Mouse (Mus musculus): ENCODE measurements at regions not wholly inside any gene's neighbourhood (a gene's known extent, or its start where the extent isn't known, plus 50 kb on each side); places are given as distances from the start of the nearest gene placed in this dataset.

DNA sequence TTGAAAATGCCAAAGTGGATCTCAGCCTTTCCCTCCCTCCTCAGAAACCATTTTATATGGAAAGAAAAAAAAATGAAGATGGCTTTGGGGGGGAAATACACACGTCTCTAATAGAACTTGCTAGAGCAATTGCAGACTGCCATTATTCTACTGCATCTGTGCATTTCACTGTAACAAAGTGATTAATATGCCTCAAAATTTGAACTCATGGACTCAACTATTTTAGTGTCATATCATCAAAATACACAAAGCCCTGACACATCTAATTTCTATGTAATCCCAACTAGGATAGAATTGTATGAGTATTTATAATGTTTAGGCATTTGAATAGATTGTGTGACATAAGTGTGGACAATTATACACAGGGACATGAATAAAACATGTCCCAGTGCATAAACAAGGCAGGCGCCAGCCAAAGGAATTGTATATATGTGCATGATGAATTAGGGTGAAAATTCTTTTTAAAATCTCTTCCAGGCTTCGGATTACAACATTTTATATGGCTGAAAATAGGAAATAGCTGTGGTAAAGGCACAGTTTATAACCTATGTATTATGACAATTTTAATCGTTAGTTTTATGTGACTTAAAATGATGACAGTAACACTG lies 115.4 kb upstream of the Fam92a start:
- Histone ChIP-seq H3K4me1 (replicated peaks) (no peaks in the 10 kb centered on the region), H3K4me3 (no peak overlapping the region), H3K9me3 (no peaks in the 10 kb centered on the region), H3K36me3 (no peaks in the 10 kb centered on the region), H3K27ac (no peak overlapping the region), H3K27me3 (ENCODE audit: insufficient read depth, poor library complexity, severe bottlenecking) (no peaks in the 10 kb centered on the region)
- DNase-seq (ENCODE audit: low spot score), result no peak
- 75% methylated on average over 4 of the region's 4 CpGs for WGBS

DNA sequence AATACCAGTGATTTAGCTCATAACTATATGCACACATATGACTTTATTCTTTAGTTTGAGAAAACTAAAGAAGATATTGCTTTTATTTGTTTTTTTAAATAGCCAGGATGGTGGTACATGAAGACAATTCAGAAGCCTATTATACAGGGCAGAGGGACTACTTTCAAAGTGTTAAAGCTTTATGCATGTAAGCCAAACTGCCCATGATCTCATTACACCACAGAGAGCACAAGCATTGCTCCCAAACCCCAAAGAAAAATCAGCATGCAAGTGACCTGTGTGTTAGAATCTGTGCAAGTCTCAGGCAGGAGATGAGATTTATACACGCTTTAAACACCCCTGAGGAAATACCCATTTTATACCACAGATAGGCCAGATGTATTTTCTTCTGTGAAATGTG lies 114.6 kb upstream of the Fam92a start:
- no peaks in the 10 kb centered on the region for H3K9me3 ChIP-seq
- no peaks in the 10 kb centered on the region for H3K27me3 ChIP-seq (ENCODE audit: insufficient read depth, poor library complexity, severe bottlenecking)
- H3K36me3 ChIP-seq, result no peaks in the 10 kb centered on the region
- no peaks in the 10 kb centered on the region for H3K4me1 ChIP-seq (replicated peaks)
- 83% methylated on average over 1 of the region's 1 CpGs for WGBS
- no peak for DNase-seq (ENCODE audit: low spot score)
- no peak overlapping the region for H3K27ac ChIP-seq
- H3K4me3 ChIP-seq, result no peak overlapping the region

DNA sequence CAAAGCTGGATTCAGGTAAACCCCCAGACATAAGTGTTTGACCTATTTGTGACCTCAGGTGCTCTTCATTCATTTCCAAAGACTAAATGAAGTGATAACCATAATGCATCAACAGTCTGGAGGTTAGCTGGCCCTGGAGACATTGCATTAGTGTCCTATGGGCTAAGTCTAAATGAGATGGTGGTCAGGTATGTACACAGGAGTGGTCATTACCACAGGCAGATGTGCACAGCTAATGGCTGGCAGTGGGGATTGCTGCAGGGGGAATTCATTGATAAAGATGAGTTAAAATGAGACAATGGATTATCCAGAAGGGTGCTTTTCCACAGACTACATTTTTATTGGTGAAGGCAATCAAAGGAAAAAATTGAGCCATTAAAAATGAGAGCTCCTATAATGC lies 114.2 kb upstream of the Fam92a start:
- H3K4me3 ChIP-seq, result no peak overlapping the region
- H3K4me1 ChIP-seq (replicated peaks), result no peaks in the 10 kb centered on the region
- no peaks in the 10 kb centered on the region for H3K27me3 ChIP-seq (ENCODE audit: insufficient read depth, poor library complexity, severe bottlenecking)
- H3K36me3 ChIP-seq, result no peaks in the 10 kb centered on the region
- no peaks in the 10 kb centered on the region for H3K9me3 ChIP-seq
- no peak for DNase-seq (ENCODE audit: low spot score)
- no peak overlapping the region for H3K27ac ChIP-seq

DNA sequence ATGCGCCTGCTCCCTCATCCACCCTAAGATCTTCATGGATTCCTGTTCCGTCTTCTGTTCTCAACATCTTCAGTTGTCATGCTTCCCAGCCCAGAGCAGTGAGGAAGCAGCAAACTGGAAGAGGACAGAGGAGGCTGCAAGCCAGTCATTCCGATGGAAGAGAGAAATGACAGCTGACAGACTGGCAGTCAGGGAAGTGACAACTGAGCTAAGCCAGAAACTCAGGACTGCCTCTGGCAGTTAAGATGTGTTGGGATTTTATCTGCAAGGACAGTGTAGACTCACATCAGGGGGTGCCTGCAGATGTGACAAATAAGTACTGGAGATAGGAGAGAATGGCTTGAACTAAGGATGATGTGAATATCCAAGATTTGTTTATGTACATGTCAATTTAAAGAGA lies 106.1 kb upstream of the Fam92a start:
- peaks cover 5% of the 10 kb centered on the region for H3K4me1 ChIP-seq (replicated peaks)
- H3K27ac ChIP-seq, result no peak overlapping the region
- DNase-seq (ENCODE audit: low spot score), result no peak
- no peaks in the 10 kb centered on the region for H3K27me3 ChIP-seq (ENCODE audit: insufficient read depth, poor library complexity, severe bottlenecking)
- H3K36me3 ChIP-seq, result no peaks in the 10 kb centered on the region
- H3K4me3 ChIP-seq, result no peak overlapping the region
- H3K9me3 ChIP-seq, result no peaks in the 10 kb centered on the region
- 87% methylated on average over 3 of the region's 3 CpGs for WGBS

DNA sequence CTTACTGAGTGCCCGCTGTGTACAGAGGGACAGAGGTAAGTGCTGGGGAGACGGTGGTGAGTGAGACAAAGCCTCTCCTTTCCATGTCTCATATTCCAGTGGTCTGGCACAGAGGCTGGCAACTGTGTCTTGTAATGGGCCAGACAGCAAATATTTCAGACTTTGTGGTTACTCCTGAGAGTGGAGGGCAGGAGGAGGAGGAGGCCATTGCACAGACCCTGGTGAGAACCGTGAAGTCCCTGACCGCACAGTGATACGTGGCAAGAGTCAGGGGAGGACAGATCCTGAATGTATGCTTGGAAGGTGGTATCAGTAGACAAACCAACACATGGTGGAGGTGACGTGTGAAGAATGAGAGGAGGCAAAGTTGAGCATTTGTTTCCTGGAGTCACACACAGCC lies 101.6 kb upstream of the Fam92a start:
- no peaks in the 10 kb centered on the region for H3K9me3 ChIP-seq
- DNase-seq (ENCODE audit: low spot score), result no peak
- H3K4me3 ChIP-seq, result no peak overlapping the region
- peaks cover 15% of the 10 kb centered on the region for H3K4me1 ChIP-seq (replicated peaks)
- H3K27me3 ChIP-seq (ENCODE audit: insufficient read depth, poor library complexity, severe bottlenecking), result no peaks in the 10 kb centered on the region
- H3K36me3 ChIP-seq, result no peaks in the 10 kb centered on the region
- peak overlapping the region; percentile 63 for H3K27ac ChIP-seq
- 83% methylated on average over 6 of the region's 6 CpGs for WGBS

DNA sequence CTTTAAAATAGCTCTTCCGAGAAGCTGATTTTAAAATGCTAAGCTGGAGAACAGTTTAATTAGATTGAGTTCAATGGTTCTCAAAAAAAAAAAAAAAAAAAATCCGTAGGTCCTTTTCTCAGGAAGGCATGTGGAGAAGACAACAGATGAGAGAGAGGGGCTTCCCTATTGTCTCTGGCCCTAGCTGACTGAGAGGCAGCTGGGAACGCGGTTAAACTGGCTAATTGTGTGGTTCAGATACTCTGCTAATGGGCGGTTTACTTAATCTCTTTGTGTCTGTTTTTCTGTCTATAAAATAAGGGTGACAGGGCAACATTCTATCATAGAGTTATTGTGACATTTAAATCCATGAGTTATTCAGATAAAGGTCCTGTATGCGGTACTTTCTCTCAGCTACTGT lies 101.1 kb upstream of the Fam92a start:
- Histone ChIP-seq H3K27me3 (ENCODE audit: insufficient read depth, poor library complexity, severe bottlenecking) (no peaks in the 10 kb centered on the region), H3K9me3 (no peaks in the 10 kb centered on the region), H3K4me1 (replicated peaks) (peaks cover 15% of the 10 kb centered on the region), H3K36me3 (no peaks in the 10 kb centered on the region), H3K4me3 (no peak overlapping the region), H3K27ac (peak overlapping the region; percentile 63)
- DNase-seq (ENCODE audit: low spot score), result no peak
- 48% methylated on average over 6 of the region's 6 CpGs for WGBS

DNA sequence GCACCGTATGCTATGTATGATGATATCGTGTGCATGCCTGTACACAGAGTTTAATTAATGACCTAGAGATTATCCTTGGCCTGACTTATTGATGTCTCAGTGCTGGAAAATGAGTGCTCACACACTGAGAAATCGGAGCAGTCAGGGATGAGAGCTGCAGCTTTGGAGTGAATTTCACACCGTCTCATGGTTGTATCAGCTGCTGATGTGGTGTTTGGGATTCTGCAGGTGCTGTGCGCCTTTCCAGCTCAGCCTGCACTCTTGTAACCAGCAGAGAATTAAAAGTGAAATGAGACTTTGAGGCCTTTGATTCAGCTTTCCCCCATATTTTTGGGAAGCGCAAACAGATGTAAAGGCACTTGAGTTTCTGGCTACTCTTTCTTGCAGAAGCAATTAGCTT lies 100.6 kb upstream of the Fam92a start:
- no peaks in the 10 kb centered on the region for H3K36me3 ChIP-seq
- no peak for DNase-seq (ENCODE audit: low spot score)
- no peaks in the 10 kb centered on the region for H3K9me3 ChIP-seq
- H3K4me3 ChIP-seq, result no peak overlapping the region
- peak overlapping the region; percentile 56; the same call in 1 of the 2 replicates for H3K27ac ChIP-seq
- WGBS, result 84% methylated on average over 6 of the region's 6 CpGs
- no peaks in the 10 kb centered on the region for H3K27me3 ChIP-seq (ENCODE audit: insufficient read depth, poor library complexity, severe bottlenecking)
- peaks cover 15% of the 10 kb centered on the region for H3K4me1 ChIP-seq (replicated peaks)

DNA sequence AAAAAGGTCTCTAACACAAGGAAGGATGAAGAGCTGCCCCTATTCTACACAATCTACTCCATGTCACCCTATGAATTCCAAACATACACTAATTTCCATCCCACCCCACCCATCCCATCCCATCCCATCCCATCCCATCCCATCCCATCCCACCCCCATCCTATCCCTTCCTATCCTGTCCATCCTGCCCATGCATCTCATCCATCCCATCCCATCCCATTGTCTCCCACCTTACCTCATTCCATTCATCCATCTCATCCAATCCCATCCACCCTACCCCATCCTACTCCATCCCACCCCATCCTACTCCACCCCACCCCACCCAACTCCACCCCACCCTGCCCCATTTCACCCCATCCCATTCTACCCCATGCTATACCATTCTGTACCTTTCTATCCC lies 91.9 kb upstream of the Fam92a start:
- Histone ChIP-seq H3K9me3 (no peaks in the 10 kb centered on the region), H3K36me3 (no peaks in the 10 kb centered on the region), H3K4me3 (no peak overlapping the region), H3K27me3 (ENCODE audit: insufficient read depth, poor library complexity, severe bottlenecking) (no peaks in the 10 kb centered on the region), H3K4me1 (replicated peaks) (peaks cover 10% of the 10 kb centered on the region; the same call in 1 of the 2 replicates), H3K27ac (peak overlapping the region; percentile 71)
- DNase-seq (ENCODE audit: low spot score), result no peak

DNA sequence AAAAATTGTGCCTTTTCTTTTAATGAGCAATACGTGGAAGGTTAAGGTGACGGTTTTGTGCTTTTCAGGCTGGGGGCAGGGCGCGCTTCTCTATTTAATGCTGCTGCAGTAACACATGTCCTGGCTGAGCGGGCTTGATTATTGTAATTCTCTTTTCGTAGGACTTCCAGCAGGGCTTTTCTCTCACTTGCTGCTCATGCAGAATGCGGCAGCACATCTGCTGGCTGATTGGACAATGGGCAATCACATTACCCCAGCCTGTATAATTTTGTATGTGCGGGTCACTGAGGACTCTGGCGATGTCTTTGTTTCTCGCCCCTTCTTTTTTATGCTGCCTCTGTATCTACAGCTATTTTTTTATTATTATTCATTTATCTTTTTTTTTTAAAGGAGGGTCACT lies 91.4 kb upstream of the Fam92a start:
- no peak overlapping the region for H3K4me3 ChIP-seq
- H3K27ac ChIP-seq, result peak overlapping the region; percentile 71
- 42% methylated on average over 10 of the region's 10 CpGs for WGBS
- H3K9me3 ChIP-seq, result no peaks in the 10 kb centered on the region
- H3K36me3 ChIP-seq, result no peaks in the 10 kb centered on the region
- DNase-seq (ENCODE audit: low spot score), result peak; percentile 50
- peaks cover 10% of the 10 kb centered on the region; the same call in 1 of the 2 replicates for H3K4me1 ChIP-seq (replicated peaks)
- H3K27me3 ChIP-seq (ENCODE audit: insufficient read depth, poor library complexity, severe bottlenecking), result no peaks in the 10 kb centered on the region

DNA sequence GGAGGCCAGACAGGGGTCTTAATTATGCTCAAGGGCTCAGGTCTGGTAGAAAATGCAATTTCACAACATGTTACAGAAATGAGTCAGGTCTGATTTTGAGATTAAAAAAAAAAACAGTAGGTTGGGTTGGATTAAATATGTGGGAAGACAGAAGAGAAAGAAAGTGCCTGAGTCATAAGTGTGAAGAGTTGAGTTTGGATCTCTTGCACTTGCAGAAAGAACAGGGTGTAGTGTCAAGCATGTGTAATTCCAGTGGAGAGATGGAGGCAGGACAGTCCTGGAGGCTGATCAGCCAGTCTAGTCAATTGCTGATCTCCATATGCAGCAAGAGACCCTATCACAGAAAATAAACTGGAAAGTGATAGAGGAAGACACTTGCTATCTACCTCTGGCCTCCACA lies 76.2 kb upstream of the Fam92a start:
- H3K27me3 ChIP-seq (ENCODE audit: insufficient read depth, poor library complexity, severe bottlenecking), result no peaks in the 10 kb centered on the region
- no peaks in the 10 kb centered on the region for H3K4me1 ChIP-seq (replicated peaks)
- no peak for DNase-seq (ENCODE audit: low spot score)
- no peaks in the 10 kb centered on the region for H3K36me3 ChIP-seq
- H3K4me3 ChIP-seq, result no peak overlapping the region
- H3K9me3 ChIP-seq, result no peaks in the 10 kb centered on the region; the same call in 1 of the 2 replicates
- H3K27ac ChIP-seq, result no peak overlapping the region

DNA sequence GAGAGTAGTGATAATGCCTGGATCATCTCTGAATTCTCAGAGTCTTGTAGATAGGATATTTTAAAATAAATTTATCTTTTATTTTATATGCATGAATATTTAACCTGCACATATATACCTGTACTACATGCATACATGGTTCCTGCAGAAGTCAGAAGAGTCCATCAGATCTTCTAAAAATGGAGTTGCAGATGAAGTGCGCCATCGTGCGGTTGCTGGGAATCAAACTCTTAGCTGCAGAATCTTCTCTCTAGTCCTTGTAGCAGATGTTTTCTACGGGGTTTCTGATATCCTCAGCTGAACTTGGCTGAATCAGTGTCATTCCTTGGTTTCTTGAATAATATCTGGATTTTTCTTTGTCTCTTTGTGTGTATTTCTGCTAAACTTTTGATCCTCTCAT lies 74.8 kb upstream of the Fam92a start:
- H3K4me1 ChIP-seq (replicated peaks), result no peaks in the 10 kb centered on the region
- H3K27ac ChIP-seq, result no peak overlapping the region
- no peak overlapping the region for H3K4me3 ChIP-seq
- peaks cover 4% of the 10 kb centered on the region; the same call in 1 of the 2 replicates for H3K27me3 ChIP-seq (ENCODE audit: insufficient read depth, poor library complexity, severe bottlenecking)
- no peak for DNase-seq (ENCODE audit: low spot score)
- H3K9me3 ChIP-seq, result no peaks in the 10 kb centered on the region
- no peaks in the 10 kb centered on the region for H3K36me3 ChIP-seq
- 74% methylated on average over 4 of the region's 4 CpGs for WGBS

DNA sequence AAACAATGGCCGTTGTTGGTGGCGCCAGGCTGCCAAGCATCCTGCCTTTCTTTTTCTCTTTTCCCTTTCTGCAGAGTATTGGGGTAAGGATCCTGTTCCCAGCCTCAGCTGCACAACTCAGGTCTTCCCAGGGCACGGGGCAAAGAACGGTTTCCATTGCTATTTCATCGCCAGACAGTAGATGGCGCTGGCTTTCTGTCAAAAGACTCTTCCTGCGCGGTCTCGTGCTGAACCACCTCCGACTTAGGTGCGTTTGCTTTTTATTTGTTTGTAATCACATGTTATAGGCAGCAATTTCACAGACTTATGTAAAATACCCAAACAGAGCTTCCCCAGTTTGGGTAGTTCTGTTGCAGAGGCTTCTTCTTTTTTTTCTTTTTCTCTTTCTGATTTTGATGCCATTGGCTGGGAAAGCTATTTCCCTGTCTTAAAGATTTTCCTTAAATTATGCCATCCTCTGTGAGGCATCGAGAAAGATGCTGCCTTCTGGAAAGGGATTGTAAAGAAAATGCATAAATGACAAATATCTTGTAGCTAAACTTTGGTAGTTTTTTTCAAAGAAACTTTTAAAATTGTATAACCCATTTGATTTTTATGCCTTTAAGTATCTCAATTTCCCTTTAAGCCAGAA lies 69.2 kb upstream of the Fam92a start:
- 5% methylated on average over 12 of the region's 12 CpGs for WGBS
- DNase-seq (ENCODE audit: low spot score), result peak; percentile 64
- 0 out of 2 replicates have a peak overlapping the region, but pooled peaks have one; percentile 11 for H3K4me3 ChIP-seq
- H3K9me3 ChIP-seq, result no peaks in the 10 kb centered on the region
- no peak overlapping the region for H3K27ac ChIP-seq
- no peaks in the 10 kb centered on the region for H3K4me1 ChIP-seq (replicated peaks)
- peaks cover 6% of the 10 kb centered on the region; the same call in 1 of the 2 replicates for H3K27me3 ChIP-seq (ENCODE audit: insufficient read depth, poor library complexity, severe bottlenecking)
- H3K36me3 ChIP-seq, result no peaks in the 10 kb centered on the region

DNA sequence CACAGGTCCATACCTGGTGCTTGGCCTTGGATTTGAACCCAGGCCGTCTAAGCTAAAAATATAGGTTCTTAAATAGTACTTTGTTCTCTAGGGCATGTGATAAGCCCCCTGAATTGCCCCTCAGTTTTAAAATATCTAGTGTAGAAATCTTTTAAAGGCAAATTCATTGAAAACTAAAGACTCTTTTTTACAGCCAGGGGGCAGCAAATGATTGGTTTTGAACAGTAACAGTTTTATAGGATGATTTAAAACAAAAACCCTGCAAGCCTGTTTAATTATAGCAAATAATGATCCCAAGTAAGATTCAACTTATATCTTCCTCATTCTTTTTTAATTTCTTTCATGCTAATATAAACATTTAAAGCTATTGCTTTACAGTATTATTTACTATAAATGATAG lies 58.9 kb upstream of the Fam92a start:
- no peak for DNase-seq (ENCODE audit: low spot score)
- Histone ChIP-seq H3K9me3 (no peaks in the 10 kb centered on the region), H3K4me1 (replicated peaks) (no peaks in the 10 kb centered on the region), H3K4me3 (no peak overlapping the region), H3K27ac (no peak overlapping the region), H3K27me3 (ENCODE audit: insufficient read depth, poor library complexity, severe bottlenecking) (no peaks in the 10 kb centered on the region), H3K36me3 (no peaks in the 10 kb centered on the region)
- 83% methylated on average over 1 of the region's 1 CpGs for WGBS
